Mouse (Mus musculus) bone marrow macrophage, adult 2 months (primary cell): ENCODE results near the gene Ccpg1. TPM values are rescaled to one million over a fixed set of nuclear protein-coding genes. Genes with fewer than 3 reads are reported as not detected.

ENCODE experiments used
- H3K27ac ChIP-seq: 2 replicates; pipeline ENCODE4 v1.5.1; 2012; ENCODE audit warnings: low read depth, low read length; ENCODE audit not compliant: insufficient read depth
- H3K4me1 ChIP-seq: 2 replicates; pipeline ENCODE4 v1.6.1; 2012; ENCODE audit warnings: low read length; ENCODE audit not compliant: control insufficient read depth, insufficient read depth
- H3K4me3 ChIP-seq: 2 replicates; pipeline ENCODE4 v1.5.1; 2012; ENCODE audit warnings: mild to moderate bottlenecking, low read length, moderate library complexity; ENCODE audit not compliant: insufficient read depth
- CTCF ChIP-seq: IDR thresholded peaks from 2 replicates; pipeline ENCODE4 v1.5.1; 2012; ENCODE audit warnings: low read depth, mild to moderate bottlenecking, low read length, moderate library complexity
- POLR2A ChIP-seq: IDR thresholded peaks from 2 replicates; pipeline ENCODE4 v1.6.1; 2012; ENCODE audit warnings: mild to moderate bottlenecking, low read depth, low read length, borderline replicate concordance
- polyA plus RNA-seq: library from polyadenylated mRNA; stranded (reverse); fragments of >200 nt; gene quantifications from 2 replicates; pipeline ENCODE4 v1.2.4, GENCODE M21; 2012; ENCODE audit not compliant: missing spikeins, insufficient read depth, insufficient read length

The Ccpg1 gene
- polyA plus RNA-seq, 1 experiment = 95.8 TPM

- Histone ChIP-seq H3K27ac (no peak overlapping the region), H3K4me1 (peaks cover 22% of the 10 kb centered on the region), H3K4me3 (no peak overlapping the region)
- no peak for TF ChIP-seq POLR2A
- no peak for TF ChIP-seq CTCF
These were observed 23.3 kb upstream of the Ccpg1 start for GRCm38 (mm10) chr9:72961959-72962358.

DNA sequence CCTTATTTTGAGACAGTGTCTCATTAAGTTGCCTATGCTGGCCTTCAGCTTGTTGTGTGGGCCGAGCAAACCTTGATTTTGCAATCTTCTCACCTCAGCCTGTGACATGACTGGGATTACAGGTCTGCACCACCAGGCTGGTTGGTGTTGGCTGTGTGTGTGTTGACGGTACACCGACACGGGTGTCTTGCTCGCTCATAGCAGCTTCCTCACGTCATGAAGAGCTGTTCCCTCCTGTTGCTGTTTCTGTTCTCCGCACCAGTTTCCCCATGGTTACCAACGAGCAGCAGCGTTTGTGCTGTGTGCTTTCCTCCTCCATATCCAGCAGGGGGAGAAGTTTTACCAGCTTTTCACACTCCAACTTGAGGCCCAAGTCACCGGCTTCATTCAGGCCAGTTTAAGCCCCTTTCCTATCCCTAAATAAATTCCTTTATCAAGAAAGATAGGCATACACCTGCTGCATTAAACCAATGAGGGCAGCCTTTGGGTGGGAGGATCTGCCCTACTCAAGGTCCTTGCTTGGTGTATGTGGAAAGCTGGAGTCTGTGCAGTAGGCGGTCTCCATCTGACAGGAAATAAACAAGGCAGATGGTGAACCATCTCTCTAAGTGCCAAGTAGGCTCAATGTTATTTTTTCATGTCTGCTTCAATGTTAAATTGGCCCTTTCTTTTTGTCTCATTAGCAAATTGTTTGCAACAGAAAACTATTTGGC is 16.7 kb upstream of the Ccpg1 start:
- Histone ChIP-seq H3K4me1 (peaks cover 21% of the 10 kb centered on the region), H3K27ac (peak overlapping the region; percentile 52), H3K4me3 (peak overlapping the region; percentile 29)
- peak; percentile 74 for TF ChIP-seq CTCF
- no peak for TF ChIP-seq POLR2A

GRCm38 (mm10) chr9:72969874-72970273 is 15.4 kb upstream of the Ccpg1 start:
- Histone ChIP-seq H3K4me3 (no peak overlapping the region), H3K27ac (no peak overlapping the region), H3K4me1 (peaks cover 18% of the 10 kb centered on the region)
- TF ChIP-seq POLR2A (no peak), CTCF (0 out of 2 replicates have a peak, but pooled peaks have one; percentile 18)

DNA sequence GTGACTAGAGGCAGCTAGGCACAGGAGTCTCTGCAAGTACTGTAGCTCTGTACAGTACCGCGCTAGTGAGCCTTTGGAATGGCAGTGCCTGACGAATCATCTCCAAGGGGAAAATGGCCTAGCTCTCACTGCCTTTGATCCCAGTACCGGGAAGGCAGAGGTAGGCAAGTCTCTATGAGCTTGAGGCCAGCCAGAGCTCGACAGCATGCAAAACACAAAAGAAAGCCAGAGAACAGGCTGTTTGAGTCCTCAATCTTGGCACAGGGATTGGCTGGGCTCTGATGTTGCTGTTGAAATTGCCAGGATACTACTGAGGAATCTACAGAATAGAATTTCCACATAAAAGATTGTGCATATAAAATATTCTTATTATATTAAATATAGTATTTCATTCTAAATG is 12.8 kb upstream of the Ccpg1 start:
- H3K4me3 ChIP-seq = no peak overlapping the region
- H3K4me1 ChIP-seq = peaks cover 13% of the 10 kb centered on the region
- TF ChIP-seq CTCF (no peak), POLR2A (no peak)
- H3K27ac ChIP-seq = no peak overlapping the region

DNA sequence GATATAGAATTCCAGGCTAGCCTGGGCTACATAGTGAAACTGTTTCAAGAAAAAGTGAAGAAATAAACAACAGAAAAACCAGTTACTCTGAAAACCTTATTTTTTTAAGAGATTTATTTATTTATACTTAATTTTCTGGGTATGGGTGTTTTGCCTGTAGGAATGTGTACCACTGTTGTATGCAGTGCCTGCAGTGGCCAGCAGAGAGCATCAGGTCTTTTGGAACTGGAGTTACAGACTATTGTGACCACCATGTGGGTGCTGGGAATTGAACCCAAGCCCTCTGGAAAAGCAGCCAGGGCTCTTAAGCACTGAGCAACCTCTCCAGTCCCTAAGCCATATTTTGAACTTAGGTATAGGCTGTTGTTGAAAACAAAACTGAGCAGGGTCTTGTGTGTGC is 12.2 kb upstream of the Ccpg1 start:
- Histone ChIP-seq H3K4me1 (peaks cover 11% of the 10 kb centered on the region), H3K4me3 (no peak overlapping the region), H3K27ac (no peak overlapping the region)
- TF ChIP-seq POLR2A = no peak
- TF ChIP-seq CTCF = no peak

- Histone ChIP-seq H3K4me1 (peaks cover 8% of the 10 kb centered on the region), H3K4me3 (no peak overlapping the region), H3K27ac (no peak overlapping the region)
- TF ChIP-seq CTCF (no peak), POLR2A (no peak)
These were observed 10.5 kb upstream of the Ccpg1 start for GRCm38 (mm10) chr9:72974734-72975133.

GRCm38 (mm10) chr9:72975242-72975641 is 10.0 kb upstream of the Ccpg1 start:
- no peak for TF ChIP-seq CTCF
- TF ChIP-seq POLR2A = no peak
- Histone ChIP-seq H3K4me1 (peaks cover 13% of the 10 kb centered on the region), H3K27ac (no peak overlapping the region), H3K4me3 (no peak overlapping the region)

DNA sequence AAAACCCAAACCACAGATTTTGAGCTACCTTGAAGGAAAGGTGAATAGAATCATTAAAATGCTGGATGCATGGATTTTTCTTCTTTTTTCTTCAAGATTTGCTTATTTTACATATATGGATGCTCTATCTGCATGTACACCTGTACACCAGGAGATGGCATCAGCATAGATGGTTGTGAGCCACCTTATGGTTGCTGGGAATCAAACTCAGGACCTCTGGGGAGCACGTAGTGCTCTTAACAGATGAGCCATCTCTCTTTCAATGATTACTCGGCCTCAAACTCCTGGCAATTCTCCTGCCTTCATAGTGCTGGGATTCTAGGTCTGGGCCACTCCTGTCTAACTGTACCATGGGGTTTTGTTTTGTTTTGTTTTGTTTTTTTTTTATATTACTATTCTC is 2.2 kb upstream of the Ccpg1 start:
- Histone ChIP-seq H3K4me1 (peaks cover 22% of the 10 kb centered on the region), H3K4me3 (no peak overlapping the region), H3K27ac (no peak overlapping the region)
- TF ChIP-seq POLR2A (no peak), CTCF (no peak)

GRCm38 (mm10) chr9:72987703-72988102 is 2.5 kb downstream of the Ccpg1 start:
- TF ChIP-seq POLR2A (no peak), CTCF (no peak)
- no peak overlapping the region for H3K27ac ChIP-seq
- H3K4me3 ChIP-seq = no peak overlapping the region
- H3K4me1 ChIP-seq = peaks cover 39% of the 10 kb centered on the region

- Histone ChIP-seq H3K4me3 (no peak overlapping the region), H3K4me1 (peaks cover 44% of the 10 kb centered on the region), H3K27ac (no peak overlapping the region)
- no peak for TF ChIP-seq POLR2A
These were observed 3.5 kb downstream of the Ccpg1 start for GRCm38 (mm10) chr9:72988706-72989105.
